Mouse (Mus musculus): Measurements from ENCODE around the gene Nbea. TPM values are rescaled to one million over a fixed set of nuclear protein-coding genes. Genes with fewer than 3 reads are reported as not detected.
A peak's percentile ranks its signal among the peaks of the same experiment; 100 is the strongest.

Nbea gene
- total RNA-seq, 2 experiments from 2014 or later: 18.0 to 20.8 TPM

GRCm38 (mm10) chr3:55612459-55613115, 570.9 kb downstream of the Nbea start:
- DNase-seq (ENCODE audit: low spot score in 2 of 2): no peak

- DNase-seq (ENCODE audit: low spot score in 2 of 2): no peak
These were observed 571.5 kb downstream of the Nbea start for GRCm38 (mm10) chr3:55612023-55612422.

- no peak for DNase-seq (ENCODE audit: low spot score in 2 of 2)
These were observed 573.3 kb downstream of the Nbea start for GRCm38 (mm10) chr3:55610191-55610590.

DNA sequence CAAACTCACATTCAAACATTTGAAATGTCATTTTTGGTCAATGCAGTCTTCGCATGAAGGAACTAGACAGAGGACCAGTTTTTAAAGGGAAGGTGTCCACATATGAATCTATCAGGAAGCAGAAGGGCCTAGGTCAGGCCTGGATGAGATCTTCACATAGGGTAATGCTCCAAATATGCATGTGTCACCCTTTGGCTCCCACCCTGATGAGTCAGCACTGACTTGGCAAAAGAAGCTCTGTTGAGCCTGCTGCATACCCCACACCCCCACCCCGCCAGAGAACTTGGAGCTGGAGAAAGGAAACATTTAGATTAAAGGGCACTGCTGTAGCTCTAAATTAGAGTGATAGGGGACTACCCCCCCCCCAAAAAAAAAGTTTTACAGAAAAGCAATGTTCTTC, 583.2 kb downstream of the Nbea start:
- peak; percentile 50 to 52 for DNase-seq (ENCODE audit: low spot score in 2 of 2)

DNA sequence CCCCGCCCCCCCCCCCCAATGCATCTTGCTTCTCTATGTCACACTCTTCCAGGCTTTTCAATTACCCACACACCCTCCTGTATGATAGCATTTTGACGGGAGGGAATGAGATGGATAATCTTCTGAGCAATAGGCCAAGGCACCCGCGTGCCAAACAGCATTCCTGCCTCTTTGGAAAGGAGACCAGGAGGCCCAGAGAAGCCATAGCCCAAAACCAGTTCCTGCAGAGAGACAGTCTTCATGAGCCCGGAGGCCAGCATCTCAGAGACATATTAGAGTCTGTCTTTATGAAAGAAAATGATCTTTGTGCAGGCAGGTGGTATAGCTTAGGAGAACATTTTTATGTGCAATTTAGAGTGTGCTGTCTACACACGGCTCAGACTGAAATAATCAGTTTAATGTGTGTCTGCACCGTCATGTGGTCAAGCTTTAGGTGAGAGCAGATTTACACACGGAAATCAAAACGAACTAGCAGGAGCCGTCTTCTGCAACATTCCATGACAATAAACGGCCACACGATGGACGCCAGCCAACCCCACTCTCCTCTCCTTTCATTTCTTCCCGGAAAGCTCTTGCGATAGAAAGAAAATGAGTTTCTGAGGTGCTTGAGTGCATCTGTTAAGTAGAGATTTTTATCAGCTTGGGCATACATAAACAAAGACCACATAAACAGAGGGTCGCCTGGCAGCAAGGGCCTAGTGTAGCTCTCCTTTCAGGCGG, 584.0 kb downstream of the Nbea start:
- DNase-seq (ENCODE audit: low spot score in 2 of 2): no peak

GRCm38 (mm10) chr3:55598681-55599080, 584.8 kb downstream of the Nbea start:
- no peak for DNase-seq (ENCODE audit: low spot score in 2 of 2)

- DNase-seq (ENCODE audit: low spot score in 2 of 2): no peak
These were observed 590.2 kb downstream of the Nbea start for GRCm38 (mm10) chr3:55593312-55593711.

GRCm38 (mm10) chr3:55590727-55591126, 592.8 kb downstream of the Nbea start:
- no peak for DNase-seq (ENCODE audit: low spot score in 2 of 2)

GRCm38 (mm10) chr3:55590291-55590690, 593.2 kb downstream of the Nbea start:
- DNase-seq (ENCODE audit: low spot score in 2 of 2): no peak

DNA sequence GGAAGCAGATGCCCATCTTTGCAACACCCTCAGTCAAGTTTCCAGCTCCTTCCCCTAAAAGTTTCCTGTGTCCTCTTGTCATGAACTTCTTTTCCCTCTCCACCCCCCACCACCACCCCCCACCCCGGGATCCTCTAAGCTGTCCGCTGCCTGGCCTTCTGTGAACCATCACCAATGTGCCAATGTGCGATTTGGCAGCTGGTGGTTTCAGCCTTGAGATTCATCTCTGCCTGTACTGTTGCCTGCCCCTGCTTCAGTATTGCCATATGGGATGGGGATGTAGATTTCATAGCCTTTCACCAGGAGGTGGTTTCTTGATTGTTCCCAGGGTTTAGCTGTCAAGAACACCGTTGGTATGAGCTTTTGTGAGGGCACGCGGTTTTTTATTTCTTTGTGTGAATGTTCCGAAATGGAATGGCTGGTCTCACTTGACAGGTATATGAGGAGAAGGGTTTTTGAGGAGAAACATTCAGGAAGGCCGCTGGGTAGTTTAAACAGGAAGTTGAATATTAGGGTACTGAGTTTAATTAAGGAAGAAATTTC, 594.0 kb downstream of the Nbea start:
- DNase-seq (ENCODE audit: low spot score in 2 of 2): no peak

- no peak for DNase-seq (ENCODE audit: low spot score in 2 of 2)
These were observed 595.2 kb downstream of the Nbea start for GRCm38 (mm10) chr3:55587972-55588946.

- DNase-seq (ENCODE audit: low spot score in 2 of 2): no peak
These were observed 596.0 kb downstream of the Nbea start for GRCm38 (mm10) chr3:55587434-55587971.
